Mouse (Mus musculus): ENCODE data around the gene Copa.

DNA sequence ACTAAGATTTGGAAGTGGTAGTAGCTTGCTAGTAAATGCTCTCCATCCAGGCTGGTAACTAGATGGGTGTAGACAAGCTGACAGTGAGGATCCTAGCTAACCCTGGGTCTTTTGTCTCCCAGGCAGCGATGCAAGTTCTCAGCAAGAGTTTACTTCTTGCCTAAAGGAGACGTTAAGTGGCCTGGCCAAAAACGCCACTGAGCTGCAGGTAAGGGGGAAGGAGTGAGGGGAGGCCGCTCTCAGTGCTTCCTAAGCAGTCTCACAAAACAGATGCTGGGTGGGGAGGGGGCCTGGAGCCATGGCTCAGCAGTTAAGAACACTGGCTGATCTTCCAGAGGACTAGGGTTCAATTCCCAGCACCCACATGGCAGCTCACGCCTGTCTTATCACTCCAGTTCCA is 47.5 kb downstream of the Copa start:
- TF ChIP-seq CTCF (IDR thresholded peaks at IDR 0.05; ENCODE audit: control insufficient read depth, insufficient read depth, insufficient replicate concordance, low read depth, low read length): no peak
- no peak for TF ChIP-seq POLR2A (IDR thresholded peaks at IDR 0.05; ENCODE audit: control insufficient read depth, low read depth, low read length)

Data from testis, adult 2 months (tissue).